Mouse (Mus musculus): ENCODE measurements around the gene Epyc. TPM values are rescaled to one million over a fixed set of nuclear protein-coding genes. Genes with fewer than 3 reads are reported as not detected.
A peak's percentile ranks its signal among the peaks of the same experiment; 100 is the strongest.

Epyc gene
- polyA plus RNA-seq, 1 experiment from 2014 or later = 0.48 TPM

- no peaks in the 10 kb centered on the region for H3K4me1 ChIP-seq (replicated peaks)
- no peak overlapping the region for H3K4me3 ChIP-seq
- H3K4me2 ChIP-seq = no peak overlapping the region
- WGBS = 52% methylated on average over 4 of the region's 4 CpGs
- no peak overlapping the region for H3K9ac ChIP-seq
- H3K27me3 ChIP-seq = no peaks in the 10 kb centered on the region
- no peak overlapping the region for H3K27ac ChIP-seq (replicated peaks)
- no peak for ATAC-seq (ENCODE audit: low FRiP score, low read depth)
- no peaks in the 10 kb centered on the region for H3K36me3 ChIP-seq
- no peaks in the 10 kb centered on the region for H3K9me3 ChIP-seq
Measured at GRCm38 (mm10) chr10:97668656-97669055, 24.8 kb downstream of the Epyc start.

- 79% methylated on average over 4 of the region's 4 CpGs for WGBS
- no peaks in the 10 kb centered on the region for H3K4me1 ChIP-seq (replicated peaks)
- H3K9me3 ChIP-seq = no peaks in the 10 kb centered on the region
- H3K4me2 ChIP-seq = no peak overlapping the region
- no peak overlapping the region for H3K27ac ChIP-seq (replicated peaks)
- no peak overlapping the region for H3K4me3 ChIP-seq
- H3K36me3 ChIP-seq = no peaks in the 10 kb centered on the region
- H3K27me3 ChIP-seq = no peaks in the 10 kb centered on the region
- no peak overlapping the region for H3K9ac ChIP-seq
- ATAC-seq (ENCODE audit: low FRiP score, low read depth) = no peak
Measured at GRCm38 (mm10) chr10:97670202-97670601, 26.3 kb downstream of the Epyc start.

GRCm38 (mm10) chr10:97673239-97673638 lies 29.4 kb downstream of the Epyc start:
- H3K27ac ChIP-seq (replicated peaks) = no peak overlapping the region
- ATAC-seq (ENCODE audit: low FRiP score, low read depth) = no peak
- 79% methylated on average over 2 of the region's 2 CpGs for WGBS

GRCm38 (mm10) chr10:97682981-97683380 lies 39.1 kb downstream of the Epyc start:
- no peaks in the 10 kb centered on the region for H3K27me3 ChIP-seq
- no peaks in the 10 kb centered on the region for H3K4me1 ChIP-seq (replicated peaks)
- no peak overlapping the region for H3K4me3 ChIP-seq
- ATAC-seq (ENCODE audit: low FRiP score, low read depth) = no peak
- no peak overlapping the region for H3K9ac ChIP-seq
- H3K4me2 ChIP-seq = no peak overlapping the region
- no peaks in the 10 kb centered on the region for H3K9me3 ChIP-seq
- H3K27ac ChIP-seq (replicated peaks) = no peak overlapping the region
- no peaks in the 10 kb centered on the region for H3K36me3 ChIP-seq

More at GRCm38 (mm10) chr10:97673239-97673638, 29.4 kb downstream of the Epyc start:
- Histone ChIP-seq H3K4me2 (no peak overlapping the region), H3K36me3 (no peaks in the 10 kb centered on the region), H3K4me1 (replicated peaks) (no peaks in the 10 kb centered on the region), H3K9me3 (no peaks in the 10 kb centered on the region), H3K4me3 (no peak overlapping the region), H3K27me3 (no peaks in the 10 kb centered on the region), H3K9ac (no peak overlapping the region)

- Histone ChIP-seq H3K36me3 (no peaks in the 10 kb centered on the region), H3K9ac (no peak overlapping the region), H3K9me3 (no peaks in the 10 kb centered on the region), H3K4me3 (no peak overlapping the region), H3K27me3 (no peaks in the 10 kb centered on the region), H3K4me1 (replicated peaks) (no peaks in the 10 kb centered on the region), H3K27ac (replicated peaks) (no peak overlapping the region), H3K4me2 (no peak overlapping the region)
- WGBS = 67% methylated on average over 1 of the region's 1 CpGs
- ATAC-seq (ENCODE audit: low FRiP score, low read depth) = no peak
Measured at GRCm38 (mm10) chr10:97687198-97687597, 43.3 kb downstream of the Epyc start.

- no peak overlapping the region for H3K4me3 ChIP-seq
- 69% methylated on average over 3 of the region's 3 CpGs for WGBS
- no peaks in the 10 kb centered on the region for H3K36me3 ChIP-seq
- no peak overlapping the region for H3K4me2 ChIP-seq
- H3K27ac ChIP-seq (replicated peaks) = no peak overlapping the region
- peak; percentile 61; the same call in 1 of the 2 replicates for ATAC-seq (ENCODE audit: low FRiP score, low read depth)
- H3K4me1 ChIP-seq (replicated peaks) = no peaks in the 10 kb centered on the region
- H3K27me3 ChIP-seq = no peaks in the 10 kb centered on the region
- H3K9me3 ChIP-seq = no peaks in the 10 kb centered on the region
- no peak overlapping the region for H3K9ac ChIP-seq
Measured at GRCm38 (mm10) chr10:97689425-97689824, 45.6 kb downstream of the Epyc start.

- no peak within 1 kb of the TSS for H3K27ac ChIP-seq (replicated peaks)
- H3K27me3 ChIP-seq = no peaks in the 10 kb centered on the region
- H3K4me3 ChIP-seq = no peak within 1 kb of the TSS
- no peaks in the 10 kb centered on the region for H3K36me3 ChIP-seq
- H3K4me1 ChIP-seq (replicated peaks) = no peaks in the 10 kb centered on the region
- WGBS = 79% methylated on average over 20 of the region's 20 CpGs
- H3K9me3 ChIP-seq = no peaks in the 10 kb centered on the region
- H3K9ac ChIP-seq = no peak within 1 kb of the TSS
- 0 out of 2 replicates have a peak, but pooled peaks have one; percentile 27 for ATAC-seq (ENCODE audit: low FRiP score, low read depth)
- H3K4me2 ChIP-seq = no peak within 1 kb of the TSS
Measured at GRCm38 (mm10) chr10:97692913-97693312, 49.0 kb downstream of the Epyc start, which contains the start of gene Ccer1. Gene Ccer1 (plus strand): TSS chr10:97693059.

GRCm38 (mm10) chr10:97693398-97694135 lies 49.7 kb downstream of the Epyc start:
- H3K27ac ChIP-seq (replicated peaks) = no peak overlapping the region
- ATAC-seq (ENCODE audit: low FRiP score, low read depth) = 0 out of 2 replicates have a peak, but pooled peaks have one; percentile 3
- no peaks in the 10 kb centered on the region for H3K9me3 ChIP-seq
- H3K4me3 ChIP-seq = no peak overlapping the region
- no peak overlapping the region for H3K4me2 ChIP-seq
- 93% methylated on average over 37 of the region's 37 CpGs for WGBS
- H3K36me3 ChIP-seq = no peaks in the 10 kb centered on the region
- H3K27me3 ChIP-seq = no peaks in the 10 kb centered on the region
- H3K9ac ChIP-seq = no peak overlapping the region
- H3K4me1 ChIP-seq (replicated peaks) = no peaks in the 10 kb centered on the region

GRCm38 (mm10) chr10:97702321-97702720 lies 58.5 kb downstream of the Epyc start:
- no peaks in the 10 kb centered on the region for H3K4me1 ChIP-seq (replicated peaks)
- no peak for ATAC-seq (ENCODE audit: low FRiP score, low read depth)

GRCm38 (mm10) chr10:97704562-97704961 lies 60.7 kb downstream of the Epyc start:
- no peaks in the 10 kb centered on the region for H3K27me3 ChIP-seq

More at GRCm38 (mm10) chr10:97702321-97702720, 58.5 kb downstream of the Epyc start:
- no peak overlapping the region for H3K27ac ChIP-seq (replicated peaks)
- no peak overlapping the region for H3K9ac ChIP-seq
- no peak overlapping the region for H3K4me3 ChIP-seq
- H3K4me2 ChIP-seq = no peak overlapping the region
- H3K27me3 ChIP-seq = no peaks in the 10 kb centered on the region
- no peaks in the 10 kb centered on the region for H3K36me3 ChIP-seq
- no peaks in the 10 kb centered on the region for H3K9me3 ChIP-seq

GRCm38 (mm10) chr10:97712687-97713086 lies 68.8 kb downstream of the Epyc start:
- no peak overlapping the region for H3K9ac ChIP-seq
- H3K4me2 ChIP-seq = no peak overlapping the region
- 1% methylated on average over 5 of the region's 5 CpGs for WGBS
- no peak overlapping the region for H3K27ac ChIP-seq (replicated peaks)
- no peak overlapping the region for H3K4me3 ChIP-seq
- H3K36me3 ChIP-seq = no peaks in the 10 kb centered on the region
- H3K9me3 ChIP-seq = no peaks in the 10 kb centered on the region
- ATAC-seq (ENCODE audit: low FRiP score, low read depth) = no peak
- H3K4me1 ChIP-seq (replicated peaks) = no peaks in the 10 kb centered on the region
- H3K27me3 ChIP-seq = no peaks in the 10 kb centered on the region

More at GRCm38 (mm10) chr10:97704562-97704961, 60.7 kb downstream of the Epyc start:
- H3K9me3 ChIP-seq = no peaks in the 10 kb centered on the region
- H3K9ac ChIP-seq = no peak overlapping the region
- no peak for ATAC-seq (ENCODE audit: low FRiP score, low read depth)
- H3K4me1 ChIP-seq (replicated peaks) = no peaks in the 10 kb centered on the region
- no peak overlapping the region for H3K4me2 ChIP-seq
- WGBS = 48% methylated on average over 1 of the region's 1 CpGs
- no peak overlapping the region for H3K27ac ChIP-seq (replicated peaks)
- H3K4me3 ChIP-seq = no peak overlapping the region
- no peaks in the 10 kb centered on the region for H3K36me3 ChIP-seq

- no peaks in the 10 kb centered on the region for H3K4me1 ChIP-seq (replicated peaks)
- no peak overlapping the region for H3K4me2 ChIP-seq
- no peak for ATAC-seq (ENCODE audit: low FRiP score, low read depth)
- no peak overlapping the region for H3K9ac ChIP-seq
- H3K27me3 ChIP-seq = no peaks in the 10 kb centered on the region
- H3K27ac ChIP-seq (replicated peaks) = no peak overlapping the region
- no peaks in the 10 kb centered on the region for H3K36me3 ChIP-seq
- H3K4me3 ChIP-seq = no peak overlapping the region
- no peaks in the 10 kb centered on the region for H3K9me3 ChIP-seq
- 64% methylated on average over 4 of the region's 4 CpGs for WGBS
Measured at GRCm38 (mm10) chr10:97714584-97714983, 70.7 kb downstream of the Epyc start.

Data from hindbrain, embryonic 15.5 days (tissue).